Mouse (Mus musculus): ENCODE measurements at regions not wholly inside any gene's neighbourhood (a gene's known extent, or its start where the extent isn't known, plus 50 kb on each side); places are given as distances from the start of the nearest gene placed in this dataset.

- ATAC-seq (no peak), DNase-seq (no peak)
- H3K27ac ChIP-seq (ENCODE audit: low read depth) = no peak overlapping the region
- no peaks in the 10 kb centered on the region for H3K36me3 ChIP-seq (replicated peaks; ENCODE audit: insufficient read depth, low read length)
- H3K4me3 ChIP-seq (ENCODE audit: low read depth, low read length) = no peak overlapping the region
- no peaks in the 10 kb centered on the region for H3K9me3 ChIP-seq (ENCODE audit: low read length)
- H3K9ac ChIP-seq (replicated peaks) = no peak overlapping the region
- WGBS (ENCODE audit: insufficient replicate concordance) = 68% methylated on average over 4 of the region's 4 CpGs
- no peak for TF ChIP-seq CTCF (IDR thresholded peaks at IDR 0.05; ENCODE audit: low read depth)
- no peak for TF ChIP-seq EP300 (IDR thresholded peaks at IDR 0.05; ENCODE audit: low read depth)
- H3K4me1 ChIP-seq (ENCODE audit: insufficient read depth) = no peaks in the 10 kb centered on the region
- no peaks in the 10 kb centered on the region for H3K27me3 ChIP-seq (ENCODE audit: insufficient read depth, low read length)
- no peak overlapping the region for H3K4me2 ChIP-seq (ENCODE audit: low read depth, low read length)
These were observed 408.0 kb downstream of the Prr30 start for GRCm38 (mm10) chr14:100792094-100792493.

GRCm38 (mm10) chr14:100781882-100782281 is 418.2 kb downstream of the Prr30 start:
- H3K4me1 ChIP-seq (ENCODE audit: insufficient read depth) = no peaks in the 10 kb centered on the region
- TF ChIP-seq CTCF (IDR thresholded peaks at IDR 0.05; ENCODE audit: low read depth) (no peak), EP300 (IDR thresholded peaks at IDR 0.05; ENCODE audit: low read depth) (no peak)
- H3K9ac ChIP-seq (replicated peaks) = no peak overlapping the region
- no peaks in the 10 kb centered on the region for H3K9me3 ChIP-seq (ENCODE audit: low read length)
- WGBS (ENCODE audit: insufficient replicate concordance) = 62% methylated on average over 3 of the region's 3 CpGs
- H3K4me2 ChIP-seq (ENCODE audit: low read depth, low read length) = no peak overlapping the region
- H3K4me3 ChIP-seq (ENCODE audit: low read depth, low read length) = no peak overlapping the region
- no peaks in the 10 kb centered on the region for H3K36me3 ChIP-seq (replicated peaks; ENCODE audit: insufficient read depth, low read length)
- no peak for ATAC-seq
- H3K27ac ChIP-seq (ENCODE audit: low read depth) = no peak overlapping the region
- H3K27me3 ChIP-seq (ENCODE audit: insufficient read depth, low read length) = no peaks in the 10 kb centered on the region
- no peak for DNase-seq

- Histone ChIP-seq H3K4me2 (ENCODE audit: low read depth, low read length) (no peak overlapping the region), H3K36me3 (replicated peaks; ENCODE audit: insufficient read depth, low read length) (no peaks in the 10 kb centered on the region), H3K9me3 (ENCODE audit: low read length) (no peaks in the 10 kb centered on the region), H3K4me1 (ENCODE audit: insufficient read depth) (no peaks in the 10 kb centered on the region), H3K9ac (replicated peaks) (no peak overlapping the region), H3K27me3 (ENCODE audit: insufficient read depth, low read length) (no peaks in the 10 kb centered on the region), H3K27ac (ENCODE audit: low read depth) (no peak overlapping the region), H3K4me3 (ENCODE audit: low read depth, low read length) (no peak overlapping the region)
- TF ChIP-seq CTCF (IDR thresholded peaks at IDR 0.05; ENCODE audit: low read depth) = peak; percentile 43
- no peak for TF ChIP-seq EP300 (IDR thresholded peaks at IDR 0.05; ENCODE audit: low read depth)
- peak; percentile 32 for DNase-seq
- WGBS (ENCODE audit: insufficient replicate concordance) = 51% methylated on average over 2 of the region's 2 CpGs
- no peak for ATAC-seq
These were observed 446.2 kb downstream of the Prr30 start for GRCm38 (mm10) chr14:100753951-100754350.

- no peaks in the 10 kb centered on the region for H3K9me3 ChIP-seq (ENCODE audit: low read length)
- WGBS (ENCODE audit: insufficient replicate concordance) = 68% methylated on average over 10 of the region's 10 CpGs
- TF ChIP-seq CTCF (IDR thresholded peaks at IDR 0.05; ENCODE audit: low read depth) = no peak
- no peak for TF ChIP-seq EP300 (IDR thresholded peaks at IDR 0.05; ENCODE audit: low read depth)
- no peak overlapping the region for H3K27ac ChIP-seq (ENCODE audit: low read depth)
- DNase-seq (no peak), ATAC-seq (no peak)
- no peak overlapping the region for H3K4me2 ChIP-seq (ENCODE audit: low read depth, low read length)
- no peaks in the 10 kb centered on the region for H3K27me3 ChIP-seq (ENCODE audit: insufficient read depth, low read length)
- H3K4me1 ChIP-seq (ENCODE audit: insufficient read depth) = no peaks in the 10 kb centered on the region
- no peak overlapping the region for H3K4me3 ChIP-seq (ENCODE audit: low read depth, low read length)
- H3K9ac ChIP-seq (replicated peaks) = no peak overlapping the region
- no peaks in the 10 kb centered on the region for H3K36me3 ChIP-seq (replicated peaks; ENCODE audit: insufficient read depth, low read length)
These were observed 447.4 kb downstream of the Prr30 start for GRCm38 (mm10) chr14:100752746-100753145.

GRCm38 (mm10) chr14:100749737-100750541 is 450.2 kb downstream of the Prr30 start:
- no peak for TF ChIP-seq CTCF (IDR thresholded peaks at IDR 0.05; ENCODE audit: low read depth)
- no peak for TF ChIP-seq EP300 (IDR thresholded peaks at IDR 0.05; ENCODE audit: low read depth)
- ATAC-seq = peak; percentile 87
- H3K4me2 ChIP-seq (ENCODE audit: low read depth, low read length) = peak overlapping the region; percentile 69
- no peaks in the 10 kb centered on the region for H3K4me1 ChIP-seq (ENCODE audit: insufficient read depth)
- H3K27me3 ChIP-seq (ENCODE audit: insufficient read depth, low read length) = no peaks in the 10 kb centered on the region
- H3K9ac ChIP-seq (replicated peaks) = no peak overlapping the region
- 10% methylated on average over 19 of the region's 19 CpGs for WGBS (ENCODE audit: insufficient replicate concordance)
- peak; percentile 61 for DNase-seq
- H3K27ac ChIP-seq (ENCODE audit: low read depth) = 0 out of 2 replicates have a peak overlapping the region, but pooled peaks have one; percentile 5
- no peaks in the 10 kb centered on the region for H3K9me3 ChIP-seq (ENCODE audit: low read length)
- no peaks in the 10 kb centered on the region for H3K36me3 ChIP-seq (replicated peaks; ENCODE audit: insufficient read depth, low read length)
- H3K4me3 ChIP-seq (ENCODE audit: low read depth, low read length) = peak overlapping the region; percentile 31

- Histone ChIP-seq H3K9me3 (ENCODE audit: low read length) (no peaks in the 10 kb centered on the region), H3K4me3 (ENCODE audit: low read depth, low read length) (no peak overlapping the region), H3K4me1 (ENCODE audit: insufficient read depth) (no peaks in the 10 kb centered on the region), H3K4me2 (ENCODE audit: low read depth, low read length) (no peak overlapping the region), H3K36me3 (replicated peaks; ENCODE audit: insufficient read depth, low read length) (no peaks in the 10 kb centered on the region), H3K9ac (replicated peaks) (no peak overlapping the region), H3K27ac (ENCODE audit: low read depth) (no peak overlapping the region), H3K27me3 (ENCODE audit: insufficient read depth, low read length) (no peaks in the 10 kb centered on the region)
- DNase-seq (no peak), ATAC-seq (no peak)
- 74% methylated on average over 4 of the region's 4 CpGs for WGBS (ENCODE audit: insufficient replicate concordance)
- TF ChIP-seq CTCF (IDR thresholded peaks at IDR 0.05; ENCODE audit: low read depth) (no peak), EP300 (IDR thresholded peaks at IDR 0.05; ENCODE audit: low read depth) (no peak)
These were observed 450.8 kb upstream of the Klf12 start for GRCm38 (mm10) chr14:100735276-100735675.
